Mouse (Mus musculus): ENCODE results near the gene Gm44973. TPM values are rescaled to one million over a fixed set of nuclear protein-coding genes. Genes with fewer than 3 reads are reported as not detected.

The Gm44973 gene
- polyA plus RNA-seq, 1 experiment from 2014 or later, result 1.3 TPM

DNA sequence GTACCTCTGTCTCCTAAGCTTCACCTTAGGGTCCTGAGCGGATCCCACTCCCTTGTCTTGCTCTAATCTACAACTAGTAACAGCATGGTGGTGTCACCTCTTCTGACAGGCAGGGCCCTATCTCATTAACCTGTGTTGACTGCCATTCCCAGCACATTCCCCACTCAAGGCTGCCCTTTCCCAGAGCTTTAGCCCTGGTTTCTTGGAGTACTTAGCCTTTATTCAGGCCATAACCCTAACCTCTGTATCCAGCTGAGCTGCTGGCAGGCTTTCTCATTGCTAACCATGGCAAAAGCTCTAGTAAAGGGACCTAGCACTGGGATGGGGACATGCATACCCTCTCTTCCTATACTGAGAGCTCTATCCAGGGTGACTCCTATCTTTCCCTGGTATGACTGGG lies 43.3 kb downstream of the Gm44973 start:
- TF ChIP-seq CTCF (IDR thresholded peaks at IDR 0.05), result no peak
- H3K27me3 ChIP-seq, result no peaks in the 10 kb centered on the region
- CTCF ChIA-PET, result interaction anchor here (1.2 to 3.1 kb wide), 3 partner anchors 9 to 15 kb away, joined by 5 to 19 read pairs (median 7); partner anchors contain the start of gene Zfp580
- in situ Hi-C loops (cut with MboI; ENCODE audit: low pct_unique_long_range_greater_than_20kb), result loop anchor here (25.0 kb wide), 1 partner anchor 1104 kb away; the partner anchor contains the start of genes Zfp444 and Zfp787
- POLR2A ChIA-PET, result no interaction called here
- ATAC-seq (no peak), DNase-seq (ENCODE audit: low read depth, low spot score) (no peak)

DNA sequence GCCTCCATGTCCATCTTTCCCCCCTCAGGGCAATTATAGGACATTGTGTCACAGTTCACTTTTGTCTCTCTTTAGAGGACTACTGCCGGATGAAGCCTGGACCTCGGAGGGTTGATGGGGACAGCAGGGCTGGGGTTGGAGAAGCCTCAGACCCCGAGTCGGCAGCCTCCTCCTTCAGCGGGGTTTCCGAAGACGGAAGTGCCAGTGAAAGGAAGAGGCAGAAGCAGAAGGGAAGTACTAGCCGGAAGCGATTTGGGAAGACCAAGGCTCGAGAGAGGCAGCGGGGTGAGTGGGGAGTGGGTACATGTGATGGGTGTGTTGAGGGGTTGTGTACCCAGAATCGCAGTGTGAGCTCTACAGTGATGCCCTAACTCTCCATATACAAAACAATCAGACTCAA lies 44.1 kb downstream of the Gm44973 start:
- ChIA-PET POLR2A (no interaction called here), CTCF (interaction anchor here (1.2 to 3.1 kb wide), 4 partner anchors 9 to 41 kb away, joined by 5 to 19 read pairs (median 8); partner anchors contain the start of gene Zfp580)
- no peak for DNase-seq (ENCODE audit: low read depth, low spot score)
- H3K27me3 ChIP-seq, result no peaks in the 10 kb centered on the region
- no peak for ATAC-seq
- in situ Hi-C loops (cut with MboI; ENCODE audit: low pct_unique_long_range_greater_than_20kb), result loop anchor here (25.0 kb wide), 1 partner anchor 1103 kb away; the partner anchor contains the start of genes Zfp444 and Zfp787
- TF ChIP-seq CTCF (IDR thresholded peaks at IDR 0.05), result no peak

DNA sequence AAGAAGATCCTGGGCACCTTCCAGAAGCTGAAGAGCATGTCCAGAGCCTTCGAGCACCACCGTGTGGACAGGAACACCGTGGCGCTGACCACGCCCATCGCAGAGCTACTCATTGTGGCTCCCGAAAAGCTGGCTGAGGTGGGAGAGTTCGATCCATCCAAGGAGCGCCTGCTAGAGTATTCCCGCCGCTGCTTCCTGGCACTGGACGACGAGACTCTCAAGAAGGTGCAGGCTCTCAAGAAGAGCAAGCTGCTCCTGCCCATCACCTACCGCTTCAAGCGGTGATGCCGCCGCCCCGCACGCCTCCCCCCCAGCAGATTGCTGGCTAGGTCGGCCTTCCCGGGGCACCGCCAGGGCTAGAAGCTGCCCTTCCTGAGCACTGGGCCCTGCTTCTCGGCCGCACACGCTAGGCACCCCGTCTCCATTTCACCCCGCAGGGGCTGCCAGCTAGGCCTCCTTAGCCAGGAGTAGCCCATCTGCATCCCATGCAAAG lies 45.0 kb downstream of the Gm44973 start:
- peak; percentile 28 for ATAC-seq
- POLR2A ChIA-PET, result interaction anchor here (0.6 to 2.0 kb wide), 5 partner anchors 8 to 241 kb away, joined by 3 to 12 read pairs (median 3); partner anchors contain the start of gene Gm44973
- TF ChIP-seq CTCF (IDR thresholded peaks at IDR 0.05), result no peak
- in situ Hi-C loops (cut with MboI; ENCODE audit: low pct_unique_long_range_greater_than_20kb), result loop anchor here (5.0 to 25.0 kb wide), 3 partner anchors 43 to 1102 kb away; partner anchors contain the start of genes Gm44973, Ube2s, Zfp444 and Zfp787
- peak; percentile 27 for DNase-seq (ENCODE audit: low read depth, low spot score)
- no peaks in the 10 kb centered on the region for H3K27me3 ChIP-seq
- CTCF ChIA-PET, result interaction anchor here (0.7 to 3.1 kb wide), 11 partner anchors 10 to 122 kb away, joined by 3 to 19 read pairs (median 4); partner anchors contain the start of gene Zfp580

DNA sequence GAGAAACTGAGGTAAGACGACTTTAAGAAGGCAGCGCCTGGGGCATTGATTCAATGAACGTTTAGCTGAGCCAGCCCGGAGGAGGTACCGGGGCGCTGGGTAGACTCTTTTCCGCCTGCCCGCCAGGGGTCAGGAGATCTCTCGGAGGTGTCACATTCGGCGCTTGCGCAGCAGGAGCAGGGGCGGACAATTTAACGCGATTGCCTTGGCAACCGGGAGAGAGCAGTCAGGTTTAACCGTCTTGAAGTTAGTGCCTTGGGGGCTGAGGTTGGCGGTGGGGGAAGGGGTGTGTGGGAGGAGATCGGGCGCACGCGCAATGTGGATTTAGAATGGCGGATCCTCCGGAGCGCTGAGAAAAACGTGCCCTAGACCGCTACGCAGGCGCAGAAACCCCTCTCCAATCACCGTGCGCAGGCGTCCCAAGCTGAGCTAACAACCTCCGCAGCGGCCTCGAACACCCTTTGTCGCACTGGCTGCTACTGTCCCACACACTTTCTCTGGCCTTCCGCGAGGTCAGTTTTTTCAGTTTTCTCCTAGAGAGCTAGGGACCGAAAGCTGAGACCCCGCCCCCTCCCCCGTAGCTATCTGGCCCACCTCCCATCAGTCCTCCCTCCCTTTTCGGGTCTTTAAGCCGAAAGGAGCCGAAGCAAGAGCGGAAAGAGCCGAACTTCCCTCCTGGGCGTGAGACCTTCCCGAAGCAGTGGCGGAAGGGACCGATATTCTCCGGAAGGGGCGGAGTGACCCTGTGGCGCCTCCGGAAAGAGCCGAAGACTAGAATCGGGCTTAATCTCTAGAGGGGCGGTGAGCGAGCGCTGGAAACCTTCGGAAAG lies 45.9 kb downstream of the Gm44973 start:
- ChIA-PET POLR2A (interaction anchor here (0.6 to 2.0 kb wide), 5 partner anchors 23 to 242 kb away, joined by 3 to 12 read pairs (median 3); partner anchors contain the start of gene Gm44973), CTCF (interaction anchor here (0.8 to 3.1 kb wide), 7 partner anchors 11 to 123 kb away, joined by 3 to 19 read pairs (median 4); partner anchors contain the start of gene Zfp580)
- in situ Hi-C loops (cut with MboI; ENCODE audit: low pct_unique_long_range_greater_than_20kb), result loop anchor here (5.0 to 25.0 kb wide), 3 partner anchors 44 to 1101 kb away; partner anchors contain the start of genes Gm44973, Ube2s, Zfp444 and Zfp787
- ATAC-seq (peak; percentile 76), DNase-seq (ENCODE audit: low read depth, low spot score) (peak; percentile 97)
- TF ChIP-seq CTCF (IDR thresholded peaks at IDR 0.05), result no peak
- H3K27me3 ChIP-seq, result no peaks in the 10 kb centered on the region

DNA sequence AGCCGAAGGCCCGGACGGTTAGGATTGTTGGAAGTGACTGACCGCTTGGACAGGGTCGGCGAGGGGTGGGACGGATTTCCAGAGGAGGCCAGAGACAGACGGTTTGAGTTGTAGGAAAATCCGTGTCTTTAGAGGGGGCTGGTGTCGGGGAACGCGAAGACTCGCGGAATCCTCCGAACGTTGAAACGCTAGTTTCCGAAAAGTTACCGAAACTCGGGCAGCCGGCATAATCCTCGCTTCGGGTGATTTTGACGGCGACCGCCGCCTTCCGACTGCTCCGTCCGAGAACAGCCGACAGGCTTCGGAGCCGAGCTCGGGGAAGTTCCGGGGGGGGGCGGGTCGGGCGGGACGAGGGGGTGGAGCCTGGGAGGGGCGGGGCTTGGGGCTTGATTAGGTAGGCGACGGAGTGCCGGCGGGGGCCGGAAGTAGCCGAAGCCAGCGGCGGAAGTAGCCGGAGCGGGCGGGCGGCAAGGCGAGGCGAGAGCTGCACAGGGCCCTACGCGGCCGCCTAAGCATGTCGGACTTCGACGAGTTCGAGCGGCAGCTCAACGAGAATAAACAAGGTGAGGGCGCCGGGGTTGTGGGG lies 46.6 kb downstream of the Gm44973 start, which contains the start of gene U2af2:
Gene U2af2 (plus strand): TSS at position 370 of the 586 bp plus-strand sequence.
- H3K27me3 ChIP-seq, result no peaks in the 10 kb centered on the region
- TF ChIP-seq CTCF (IDR thresholded peaks at IDR 0.05), result no peak
- in situ Hi-C loops (cut with MboI; ENCODE audit: low pct_unique_long_range_greater_than_20kb), result loop anchor here (5.0 to 25.0 kb wide), 3 partner anchors 45 to 1100 kb away; partner anchors contain the start of genes Gm44973, Ube2s, Zfp444 and Zfp787
- DNase-seq (ENCODE audit: low read depth, low spot score), result peak; percentile 30
- CTCF ChIA-PET, result interaction anchor here (0.8 to 3.1 kb wide), 2 partner anchors 10 to 12 kb away, joined by 3 to 19 read pairs; partner anchors contain the start of gene Zfp580
- ATAC-seq, result peak; percentile 52
- POLR2A ChIA-PET, result interaction anchor here (0.8 to 2.0 kb wide), 7 partner anchors 9 to 119 kb away, joined by 3 to 12 read pairs (median 4); partner anchors contain the start of genes Ccdc106, Gm44973 and Zfp865

DNA sequence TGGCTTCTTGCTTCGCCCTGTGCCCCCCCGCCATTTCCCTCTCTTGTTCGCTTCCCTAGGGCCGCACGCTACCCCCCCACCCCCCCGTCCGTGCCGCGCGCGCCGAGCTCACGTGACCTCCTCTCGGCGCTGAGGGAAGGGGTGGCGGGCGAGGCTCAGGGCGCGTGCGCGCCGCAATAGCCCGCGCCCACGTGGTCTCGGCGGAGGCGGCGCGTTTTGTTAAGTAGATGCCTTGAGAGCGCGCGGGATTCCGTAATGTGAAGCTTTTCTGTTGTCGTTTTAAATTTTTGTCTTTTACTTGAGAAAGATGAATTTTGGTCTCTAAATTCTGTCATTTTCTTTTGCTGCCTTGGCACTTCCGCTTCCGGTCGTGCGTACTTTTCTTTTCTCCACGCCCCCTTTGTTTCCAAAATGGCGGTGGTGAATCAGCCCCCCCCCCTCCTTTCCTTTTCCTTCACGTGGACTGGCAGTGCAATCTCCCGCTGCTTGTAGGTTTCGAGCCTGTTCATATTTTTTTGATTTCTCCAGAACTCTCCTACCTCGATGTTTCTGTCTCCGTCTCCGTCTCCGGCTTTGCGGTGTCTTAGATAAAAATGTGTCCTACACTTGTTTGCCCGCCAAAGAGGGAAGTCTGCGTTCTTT lies 47.2 kb downstream of the Gm44973 start:
- CTCF ChIA-PET, result interaction anchor here (0.8 kb wide), 1 partner anchor 10 kb away, joined by 3 read pairs; no protein-coding TSS in a partner anchor
- ATAC-seq (peak; percentile 19), DNase-seq (ENCODE audit: low read depth, low spot score) (no peak)
- POLR2A ChIA-PET, result interaction anchor here (0.8 to 1.3 kb wide), 4 partner anchors 10 to 43 kb away, joined by 3 to 7 read pairs (median 4); partner anchors contain the start of genes Ccdc106 and Zfp865
- in situ Hi-C loops (cut with MboI; ENCODE audit: low pct_unique_long_range_greater_than_20kb), result loop anchor here (5.0 to 25.0 kb wide), 3 partner anchors 45 to 1100 kb away; partner anchors contain the start of genes Gm44973, Ube2s, Zfp444 and Zfp787
- H3K27me3 ChIP-seq, result no peaks in the 10 kb centered on the region
- no peak for TF ChIP-seq CTCF (IDR thresholded peaks at IDR 0.05)

DNA sequence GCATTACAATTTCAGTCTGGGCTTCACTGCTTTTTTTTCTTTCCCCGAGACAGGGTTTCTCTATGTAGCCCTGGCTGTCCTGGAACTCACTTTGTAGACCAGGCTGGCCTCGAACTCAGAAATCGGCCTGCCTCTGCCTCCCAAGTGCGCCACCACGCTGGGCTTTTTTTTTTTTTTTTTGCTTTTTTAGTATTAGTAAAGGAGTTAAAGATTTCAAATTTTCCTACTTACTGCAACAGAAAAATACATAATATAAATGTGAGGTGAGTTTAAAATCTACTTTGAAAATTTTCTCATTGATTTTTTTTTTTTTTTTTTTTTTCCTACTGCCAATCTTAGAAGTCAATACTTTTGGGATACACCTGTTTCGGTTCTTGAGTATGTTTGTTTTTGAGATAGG lies 49.6 kb downstream of the Gm44973 start:
- H3K27me3 ChIP-seq, result no peaks in the 10 kb centered on the region
- in situ Hi-C loops (cut with MboI; ENCODE audit: low pct_unique_long_range_greater_than_20kb), result loop anchor here (5.0 to 25.0 kb wide), 3 partner anchors 48 to 1097 kb away; partner anchors contain the start of genes Gm44973, Ube2s, Zfp444 and Zfp787
- ChIA-PET POLR2A (interaction anchor here (0.7 kb wide), 1 partner anchor 8 kb away, joined by 3 read pairs; no protein-coding TSS in a partner anchor), CTCF (interaction anchor here (0.5 kb wide), 1 partner anchor 22 kb away, joined by 4 read pairs; no protein-coding TSS in a partner anchor)
- DNase-seq (ENCODE audit: low read depth, low spot score), result no peak
- ATAC-seq, result no peak
- no peak for TF ChIP-seq CTCF (IDR thresholded peaks at IDR 0.05)

DNA sequence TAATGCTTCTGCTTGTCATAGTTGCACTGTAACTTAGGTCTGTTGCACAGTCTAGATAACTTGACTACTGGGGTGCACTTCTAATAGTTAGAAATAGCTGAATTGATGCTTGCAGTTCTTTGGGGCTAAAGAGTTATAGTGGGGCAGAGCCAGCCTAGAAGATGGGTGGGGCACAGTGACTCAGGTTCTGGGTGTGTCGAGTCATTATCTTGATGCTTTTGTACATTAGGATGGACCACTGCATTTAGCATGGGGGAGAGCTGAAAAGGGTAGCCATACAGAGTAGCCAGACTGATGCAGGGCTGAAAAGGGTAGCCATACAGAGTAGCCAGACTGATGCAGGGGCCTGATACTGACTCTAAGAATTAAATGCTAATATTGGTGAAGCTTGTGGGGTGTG lies 58.3 kb downstream of the Gm44973 start:
- DNase-seq (ENCODE audit: low read depth, low spot score) (no peak), ATAC-seq (no peak)
- ChIA-PET POLR2A (no interaction called here), CTCF (no interaction called here)
- no peak for TF ChIP-seq CTCF (IDR thresholded peaks at IDR 0.05)
- H3K27me3 ChIP-seq, result no peaks in the 10 kb centered on the region
- in situ Hi-C loops (cut with MboI; ENCODE audit: low pct_unique_long_range_greater_than_20kb), result loop anchor here (25.0 kb wide), 1 partner anchor 1089 kb away; the partner anchor contains the start of genes Zfp444 and Zfp787

DNA sequence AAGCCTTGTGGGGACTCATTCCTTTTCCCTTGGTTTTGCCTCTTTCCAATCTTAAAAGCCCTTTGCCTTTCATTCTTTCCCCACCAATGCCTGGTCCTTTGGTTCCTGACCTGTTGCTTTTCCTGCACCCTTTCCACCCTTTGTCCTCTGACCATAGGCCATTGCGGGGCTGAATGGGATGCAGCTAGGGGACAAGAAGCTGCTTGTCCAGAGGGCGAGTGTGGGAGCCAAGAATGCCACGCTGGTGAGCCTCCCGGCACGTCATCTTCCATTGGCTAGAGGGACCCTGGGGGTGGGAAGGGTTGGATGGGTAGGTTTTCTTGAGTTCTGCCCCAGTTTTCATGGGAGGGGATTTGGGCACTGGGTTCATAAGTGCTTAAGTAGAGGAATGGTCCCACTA lies 59.7 kb downstream of the Gm44973 start:
- DNase-seq (ENCODE audit: low read depth, low spot score), result no peak
- in situ Hi-C loops (cut with MboI; ENCODE audit: low pct_unique_long_range_greater_than_20kb), result loop anchor here (25.0 kb wide), 2 partner anchors 913 to 1087 kb away; partner anchors contain the start of genes Cdc42ep5, Leng9, Zfp444 and Zfp787
- no peak for TF ChIP-seq CTCF (IDR thresholded peaks at IDR 0.05)
- ChIA-PET CTCF (no interaction called here), POLR2A (no interaction called here)
- no peak for ATAC-seq
- H3K27me3 ChIP-seq, result no peaks in the 10 kb centered on the region
